Mouse (Mus musculus) CD4-positive, CD25-positive, alpha-beta regulatory T cell, adult 9 weeks (primary cell): Measurements from ENCODE around the gene 6430531B16Rik. TPM values are rescaled to one million over a fixed set of nuclear protein-coding genes. Genes with fewer than 3 reads are reported as not detected.

Source experiments
- polyA plus RNA-seq: library from polyadenylated mRNA; unstranded; fragments of 100-300 nt; shearing (Covaris generic); gene quantifications from one replicate; pipeline ENCODE4 v1.2.1, GENCODE M21; 2017

6430531B16Rik gene
- 0.66 TPM for polyA plus RNA-seq

GRCm38 (mm10) chr7:139978278-139978892 lies at the start of gene 6430531B16Rik:
Gene 6430531B16Rik (minus strand): TSS chr7:139978755.

GRCm38 (mm10) chr7:139992406-139992805 lies 13.9 kb upstream of the 6430531B16Rik start, which contains the start of gene Adam8:
Gene Adam8 (minus strand): TSS chr7:139992562.

DNA sequence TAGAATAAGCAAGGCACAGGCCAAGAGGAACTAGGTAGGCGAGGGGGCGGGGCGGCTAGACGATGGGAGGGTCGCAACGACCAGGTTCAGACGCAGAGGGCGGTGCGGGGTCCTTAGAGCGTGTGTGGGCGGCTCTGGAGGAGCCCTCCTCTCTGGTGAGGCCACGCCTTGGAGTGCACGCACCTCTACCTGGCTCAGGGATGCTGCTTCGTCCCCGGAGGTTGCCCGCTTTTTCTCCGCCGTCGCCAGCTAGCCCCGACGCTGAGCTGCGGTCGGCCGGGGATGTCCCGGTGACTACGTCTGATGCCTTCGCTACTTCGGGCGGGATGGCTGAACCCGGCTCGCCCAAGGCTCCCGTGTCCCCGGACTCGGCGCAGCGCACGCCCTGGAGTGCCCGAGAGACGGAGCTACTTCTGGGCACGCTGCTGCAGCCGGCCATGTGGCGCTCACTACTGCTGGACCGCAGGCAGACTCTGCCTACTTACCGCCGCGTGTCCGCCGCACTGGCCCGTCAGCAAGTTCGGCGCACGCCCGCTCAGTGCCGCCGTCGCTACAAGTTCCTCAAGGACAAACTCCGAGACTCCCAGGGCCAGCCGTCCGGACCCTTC lies 34.8 kb downstream of the 6430531B16Rik start, which contains the start of gene Utf1:
Gene Utf1, plus strand, starts transcription at position 116 of the 608 bp plus-strand sequence.

Other genes with a start within 250 kb of the 6430531B16Rik start
- not detected for gene Adgra1, start 144.6 kb downstream of the 6430531B16Rik start, polyA plus RNA-seq
- 0.48 TPM for gene Kndc1, start 84.1 kb downstream of the 6430531B16Rik start, polyA plus RNA-seq
- gene Utf1, start 35.0 kb downstream of the 6430531B16Rik start, polyA plus RNA-seq: 2.8 TPM
- gene Adam8, start 13.8 kb upstream of the 6430531B16Rik start, polyA plus RNA-seq: 14.4 TPM
- gene Zfp511, start 57.6 kb upstream of the 6430531B16Rik start, polyA plus RNA-seq: 51.3 TPM
- 45.6 TPM for gene Tubgcp2, start 57.9 kb upstream of the 6430531B16Rik start, polyA plus RNA-seq
- not detected for gene Msx3, start 70.3 kb upstream of the 6430531B16Rik start, polyA plus RNA-seq
- gene Caly, start 103.8 kb upstream of the 6430531B16Rik start, polyA plus RNA-seq: not detected
- not detected for gene Prap1, start 114.6 kb upstream of the 6430531B16Rik start, polyA plus RNA-seq
- gene Fuom, start 123.7 kb upstream of the 6430531B16Rik start, polyA plus RNA-seq: 14.9 TPM
- gene Paox, start 137.0 kb upstream of the 6430531B16Rik start, polyA plus RNA-seq: 2.4 TPM
- gene Echs1, start 137.7 kb upstream of the 6430531B16Rik start, polyA plus RNA-seq: 70.5 TPM
- 45.8 TPM for gene Mtg1, start 158.8 kb upstream of the 6430531B16Rik start, polyA plus RNA-seq
- not detected for gene Sprn, start 176.1 kb upstream of the 6430531B16Rik start, polyA plus RNA-seq
- not detected for gene Olfr522, start 186.0 kb upstream of the 6430531B16Rik start, polyA plus RNA-seq
- not detected for gene Olfr523, start 194.5 kb upstream of the 6430531B16Rik start, polyA plus RNA-seq
- gene Olfr524, start 227.2 kb upstream of the 6430531B16Rik start, polyA plus RNA-seq: not detected
- 0.15 TPM for gene Cd163l1, start 239.5 kb upstream of the 6430531B16Rik start, polyA plus RNA-seq